Mouse (Mus musculus) testis, postnatal 14 days (tissue): ENCODE measurements at regions not wholly inside any gene's neighbourhood (a gene's known extent, or its start where the extent isn't known, plus 50 kb on each side); places are given as distances from the start of the nearest gene placed in this dataset.
"Not testable (repeated sequence)": the region's sequence is repeated elsewhere in the genome, so short reads cannot be mapped to it uniquely, and the experiment has no call there.

Experiments
- DNase-seq: peaks from one replicate; pipeline ENCODE4 v3.0.0; 2021; ENCODE audit warnings: low spot score

DNA sequence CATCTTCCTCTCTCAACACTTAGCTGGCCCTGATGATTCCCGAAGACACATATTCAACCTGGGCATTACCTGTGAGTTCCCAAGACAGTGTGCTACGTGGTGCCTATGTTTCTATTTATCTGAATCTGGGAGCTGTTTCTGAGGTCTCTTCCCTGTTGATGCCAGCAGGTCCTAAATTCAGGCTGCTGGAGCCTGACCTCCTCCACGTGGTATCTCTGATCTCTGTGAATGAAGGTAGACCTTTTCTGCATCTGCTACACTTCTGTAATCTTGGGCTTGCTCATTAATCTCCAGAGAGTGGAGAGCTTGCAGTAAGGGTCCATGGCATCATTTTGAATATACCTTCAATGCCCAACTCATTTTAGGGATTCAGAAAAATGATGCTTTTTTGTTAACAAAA, 215.8 kb downstream of the Pten start:
- no peak for DNase-seq

DNA sequence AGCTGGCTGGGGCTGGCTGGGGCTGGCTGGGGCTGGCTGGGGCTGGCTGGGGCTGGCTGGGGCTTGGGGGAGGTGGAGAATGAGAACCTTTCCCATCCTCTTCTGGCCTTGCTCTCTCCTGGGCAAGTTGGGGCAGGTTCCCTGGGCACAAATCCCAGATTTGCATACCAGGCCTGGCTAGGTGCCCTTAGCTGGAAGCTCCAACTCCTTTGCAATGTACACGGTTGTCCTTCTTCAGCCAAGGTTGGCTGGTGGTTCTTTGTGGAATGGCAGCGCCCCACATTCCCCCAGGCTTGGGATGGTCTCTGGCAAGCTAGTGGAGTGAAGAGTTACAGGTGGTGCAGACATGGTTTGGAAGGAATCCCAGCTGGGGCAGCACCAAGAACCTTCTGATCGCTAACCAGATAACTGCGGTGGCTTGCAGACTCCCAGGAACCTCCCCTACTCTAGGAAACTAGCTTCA, 217.5 kb downstream of the Pten start:
- peak; percentile 20 for DNase-seq

DNA sequence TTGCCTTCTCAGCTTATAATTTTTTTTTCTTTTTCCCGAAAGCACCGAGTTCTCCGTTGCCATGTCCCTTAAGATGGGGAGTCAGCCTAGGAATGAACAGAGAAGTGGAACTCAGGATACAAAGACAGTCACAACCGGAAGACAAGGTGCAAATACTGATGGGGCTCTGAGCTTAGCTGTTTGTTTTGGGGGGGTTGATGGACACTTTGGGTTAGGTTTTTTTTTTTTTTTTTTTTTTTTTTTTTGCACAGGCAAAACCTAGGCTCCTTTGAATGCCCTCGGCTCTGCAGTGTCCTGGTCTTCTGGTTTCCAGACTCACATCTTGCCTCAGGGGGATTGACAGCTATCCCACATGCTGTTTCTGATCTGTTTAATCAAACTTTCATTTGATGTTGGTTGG, 218.0 kb downstream of the Pten start:
- DNase-seq = no peak

DNA sequence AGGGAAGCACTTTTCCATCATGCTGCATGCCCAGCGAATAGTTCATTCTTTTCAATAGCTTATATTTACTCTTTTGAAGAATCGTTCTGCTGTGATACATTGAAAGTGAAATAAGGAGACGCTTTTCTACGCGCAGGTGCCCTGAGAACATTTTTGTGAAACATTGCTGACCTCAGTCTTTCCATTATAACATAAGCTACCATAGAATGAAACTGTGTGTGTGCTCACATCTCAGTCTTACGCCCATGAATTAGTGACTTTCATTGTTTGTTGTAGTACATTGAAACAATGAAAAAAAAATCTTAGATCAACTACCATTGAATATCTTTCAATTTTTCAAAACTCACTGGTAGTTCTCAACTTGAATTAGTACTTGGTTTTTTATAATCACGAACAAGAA, 219.2 kb downstream of the Pten start:
- DNase-seq = no peak

DNA sequence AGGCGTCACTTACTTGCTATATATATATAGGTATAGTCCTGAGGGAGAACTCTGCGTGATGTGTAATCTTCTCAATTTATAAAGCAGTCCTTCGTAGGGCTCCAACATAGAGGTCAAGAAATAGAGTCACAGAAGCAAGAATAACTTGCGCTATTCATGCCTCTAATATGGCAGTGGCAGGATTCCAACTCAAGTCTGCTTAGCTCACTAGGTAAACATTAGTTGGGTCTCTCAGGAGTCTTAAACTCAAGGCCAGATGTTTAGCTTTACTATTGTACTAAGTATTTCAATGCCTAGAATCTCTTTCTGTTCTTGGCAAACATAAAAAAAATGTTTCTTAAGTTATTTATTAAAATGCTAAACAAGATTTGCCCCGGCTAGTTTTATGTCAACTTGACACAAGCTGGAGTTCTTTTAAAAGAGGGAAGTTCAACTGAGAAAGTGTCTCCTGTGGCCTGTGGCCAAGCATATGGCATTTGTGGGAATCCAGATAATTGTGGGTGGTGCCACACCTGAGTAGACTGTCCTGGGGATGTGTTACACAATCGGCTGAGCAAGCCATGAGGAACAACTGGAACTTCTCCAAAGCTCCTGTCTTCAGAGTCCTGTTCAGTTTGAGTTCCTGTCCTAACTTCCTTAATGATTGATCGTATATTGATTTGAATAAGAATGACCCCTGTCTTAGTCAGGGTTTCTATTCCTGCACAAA, 220.9 kb downstream of the Pten start:
- DNase-seq = no peak

DNA sequence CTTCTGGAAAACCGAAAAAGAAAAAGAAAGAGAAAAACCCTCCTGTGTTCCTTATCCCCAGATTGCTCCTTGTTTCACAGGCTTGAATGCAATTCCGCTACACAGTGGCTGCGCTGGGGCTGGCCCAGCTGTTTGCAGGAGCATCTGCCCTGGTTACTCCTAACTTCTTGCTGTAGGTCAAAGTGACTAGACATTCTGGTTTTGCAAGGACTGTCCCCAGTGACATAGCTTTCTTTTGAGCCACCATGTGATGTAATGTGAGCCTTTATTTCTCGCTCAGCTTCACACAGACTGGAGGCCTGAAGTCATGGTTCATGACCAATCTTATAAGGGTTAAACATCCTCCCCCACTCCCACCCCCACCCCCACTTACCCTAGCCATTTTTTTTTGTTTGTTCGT, 222.8 kb downstream of the Pten start:
- DNase-seq = no peak

DNA sequence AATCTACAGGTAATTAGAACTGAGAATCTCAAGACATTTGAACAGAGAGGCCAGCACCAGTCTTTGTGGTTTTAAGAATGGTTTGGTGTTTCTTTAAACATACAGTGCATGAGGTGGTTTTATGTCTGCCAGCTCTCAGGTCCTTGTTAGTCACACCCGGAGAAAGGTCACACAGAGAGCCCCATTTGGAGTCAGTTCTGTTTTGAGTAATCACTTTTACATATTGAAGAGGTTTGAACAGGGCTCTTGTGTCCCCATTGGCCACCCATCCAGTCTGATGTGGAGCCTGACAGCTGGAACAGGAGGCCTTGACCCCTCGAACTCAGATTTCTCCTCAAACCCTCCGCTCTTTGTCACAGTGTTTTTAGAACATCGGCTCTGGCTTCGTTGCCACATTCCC, 231.4 kb downstream of the Pten start:
- DNase-seq = no peak

DNA sequence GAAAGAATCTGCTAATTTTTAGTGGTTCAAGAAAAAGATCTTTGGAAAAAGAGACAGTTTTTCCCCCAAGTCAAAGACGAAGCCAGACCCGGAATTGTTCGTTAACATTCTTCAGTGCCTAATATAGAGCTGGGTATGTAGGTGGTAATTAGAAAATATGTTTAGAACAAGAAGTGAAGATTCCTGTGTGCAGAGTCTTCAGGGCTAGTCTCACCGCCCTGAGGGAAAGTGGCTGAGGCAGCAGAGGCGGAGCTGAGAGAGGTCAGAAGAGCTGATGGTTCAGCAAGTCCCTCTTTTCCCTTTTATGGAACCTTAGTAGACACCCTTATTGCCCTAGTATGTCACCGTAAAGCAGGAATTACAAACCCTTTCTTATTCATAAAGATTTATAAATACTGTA, 232.0 kb downstream of the Pten start:
- DNase-seq = no peak

DNA sequence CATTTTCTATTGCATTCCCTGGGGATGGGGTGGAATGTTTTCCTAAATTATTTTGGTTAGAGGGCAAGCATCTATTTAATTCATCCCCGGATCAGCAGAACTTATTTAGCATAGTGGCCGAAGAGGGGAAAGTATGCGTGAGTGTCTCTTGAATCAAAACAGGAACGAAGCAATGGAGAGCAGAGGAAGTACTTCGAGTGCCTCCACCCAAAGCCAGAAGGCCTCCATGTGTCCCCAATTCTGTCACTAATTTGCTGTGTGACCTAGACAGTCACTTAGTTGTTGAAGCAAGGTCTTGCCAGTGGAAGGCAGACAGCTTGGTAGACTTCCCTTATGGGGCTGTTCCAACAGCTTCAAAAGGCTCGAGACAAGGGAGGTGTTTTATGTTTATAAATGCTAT, 233.3 kb downstream of the Pten start:
- no peak for DNase-seq

DNA sequence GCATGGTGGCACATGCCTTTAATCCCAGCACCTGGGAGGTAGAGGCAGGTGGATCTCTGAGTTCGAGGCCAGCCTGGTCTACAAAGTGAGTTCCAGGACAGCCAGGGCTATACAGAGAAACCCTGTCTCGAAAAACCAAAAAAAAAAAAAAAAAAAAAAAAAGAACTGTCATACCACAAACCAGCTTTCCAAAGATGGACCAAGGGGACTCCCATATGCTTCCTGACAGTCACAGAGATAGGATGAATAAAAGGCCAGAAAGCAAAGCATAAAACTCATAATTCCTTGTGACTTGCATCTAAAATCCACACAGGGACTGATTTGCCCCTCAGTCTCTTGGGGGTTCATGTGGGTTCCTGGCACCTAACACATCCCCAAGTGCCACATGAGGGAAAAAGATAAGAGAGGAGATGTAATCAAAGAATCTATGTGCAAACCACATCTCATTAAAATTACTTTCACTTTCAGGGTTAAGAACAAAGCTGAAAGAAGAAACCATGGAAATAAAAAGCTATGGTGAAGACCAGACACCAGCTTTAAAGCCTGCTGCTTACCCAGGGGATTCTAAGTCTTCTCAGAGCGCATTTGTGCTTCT, 241.4 kb downstream of the Pten start:
- DNase-seq = no peak

DNA sequence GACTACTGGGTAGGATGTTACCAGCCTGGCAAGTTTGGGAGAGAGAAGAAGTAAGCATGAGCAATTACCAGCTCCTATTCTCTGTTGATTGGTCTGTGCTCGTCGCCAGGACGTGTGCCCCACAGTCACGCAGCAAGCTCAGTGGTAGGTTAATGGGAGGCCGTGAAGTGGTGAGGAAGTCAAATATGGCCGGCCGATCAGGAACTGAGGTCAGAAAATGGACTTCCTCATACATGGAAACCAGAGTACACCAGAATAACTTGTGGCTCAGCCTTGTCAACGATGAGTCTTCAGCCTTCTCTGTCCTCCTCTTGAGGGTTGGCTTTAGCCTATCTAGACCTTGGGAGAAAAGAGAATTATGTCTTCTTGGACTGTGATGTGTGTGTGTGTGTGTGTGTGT, 250.3 kb downstream of the Pten start:
- DNase-seq = no peak

DNA sequence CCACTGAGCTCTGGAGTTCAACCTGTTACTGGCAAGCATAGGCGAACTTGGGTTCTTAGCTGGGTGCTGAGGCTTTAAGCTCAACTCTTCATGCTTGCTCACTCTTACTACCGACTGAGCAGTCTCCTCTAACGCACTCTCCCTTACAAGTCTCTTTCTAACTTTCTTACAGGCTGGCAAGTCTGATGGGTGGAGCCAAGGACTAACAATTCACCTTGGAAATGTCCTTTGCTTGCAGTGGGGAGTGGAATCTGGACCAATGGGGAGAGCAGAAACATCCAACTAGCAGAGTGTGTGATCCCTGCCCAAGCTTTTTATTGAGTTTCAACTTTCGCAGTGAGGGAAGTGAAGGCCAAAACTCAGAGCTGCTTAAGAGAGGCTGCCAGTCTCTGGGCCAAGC, 250.8 kb downstream of the Pten start:
- DNase-seq = no peak

DNA sequence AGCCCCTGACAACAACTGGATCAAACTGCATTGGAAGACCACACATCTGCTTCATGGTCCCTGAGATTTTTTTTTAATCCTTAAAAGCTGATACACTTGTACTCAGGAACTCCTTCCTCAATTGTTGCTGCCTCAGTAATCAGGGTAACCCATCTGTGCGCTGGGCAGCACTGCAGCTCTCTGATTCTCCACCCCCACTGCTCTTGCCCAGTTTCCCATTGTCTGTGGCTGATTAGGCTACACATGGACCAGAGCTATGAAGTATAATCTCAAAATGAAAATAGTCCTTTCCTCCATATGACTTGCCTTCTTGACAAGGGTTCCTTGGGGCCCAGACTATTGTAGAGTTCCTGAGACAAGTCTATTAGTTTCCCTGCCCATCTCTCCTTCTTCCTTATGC, 251.5 kb downstream of the Pten start:
- DNase-seq = no peak

DNA sequence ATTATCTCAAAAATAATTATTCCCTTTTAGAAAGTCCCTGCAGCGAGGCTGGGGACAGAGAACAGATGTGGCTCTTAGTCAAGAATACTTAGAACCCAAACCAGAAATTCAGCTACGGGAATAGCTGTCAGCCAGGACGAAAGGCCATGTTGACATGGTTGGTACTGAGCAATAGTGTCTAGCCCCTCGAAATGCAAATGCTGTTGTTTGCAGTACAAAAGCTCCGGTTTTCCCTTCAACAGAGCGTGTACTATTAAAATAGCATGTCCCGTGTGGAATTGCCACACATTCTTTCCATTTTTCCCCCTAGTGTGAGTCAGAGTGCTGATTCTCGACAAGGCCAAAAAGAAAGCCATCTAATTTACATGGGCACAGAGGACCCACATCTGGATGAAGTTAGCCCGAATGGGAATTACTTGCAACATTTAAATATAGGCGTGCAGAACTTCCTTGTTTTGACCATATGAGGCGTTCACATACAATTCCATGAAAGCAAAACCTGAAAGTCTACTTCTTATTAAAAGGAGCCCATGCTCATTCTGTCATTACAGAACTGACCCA, 253.7 kb downstream of the Pten start:
- DNase-seq = no peak

DNA sequence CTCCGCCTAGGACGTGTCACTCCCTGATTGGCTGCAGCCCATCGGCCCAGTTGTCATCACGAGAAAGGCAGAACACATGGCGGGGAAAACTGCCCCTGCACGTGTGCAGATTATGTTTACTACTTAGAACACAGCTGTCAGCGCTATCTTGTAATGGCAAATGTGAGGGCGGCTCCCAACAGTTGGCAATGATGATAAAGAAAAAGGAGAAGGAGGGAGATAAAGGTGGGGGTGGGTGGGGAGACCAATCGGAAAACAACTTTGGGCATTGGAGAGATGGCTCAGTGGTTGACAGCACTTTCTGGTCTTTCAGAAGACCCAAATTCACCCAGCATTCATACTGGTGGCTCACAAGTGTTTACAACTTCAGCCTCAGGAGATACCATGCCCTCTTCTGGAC, 257.6 kb downstream of the Pten start:
- not testable (repeated sequence) for DNase-seq

DNA sequence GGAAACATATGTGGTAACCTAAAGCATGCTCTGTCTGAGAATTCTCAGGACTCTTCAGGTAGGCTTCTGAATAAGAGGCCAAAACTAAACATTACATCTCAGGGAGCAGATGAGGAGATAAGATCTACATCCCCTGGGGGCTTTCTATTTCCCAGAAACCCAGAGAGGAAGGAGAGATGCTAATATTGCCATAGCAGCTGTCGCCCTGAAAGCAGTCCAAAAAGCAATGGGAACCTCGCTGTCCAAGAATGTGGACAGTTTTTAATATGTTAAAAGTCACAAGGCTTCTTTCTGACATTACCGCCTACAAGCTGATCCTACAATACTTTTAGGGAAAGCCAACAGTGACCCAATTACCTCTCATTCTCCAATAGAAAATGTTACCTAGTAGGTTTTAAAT, 263.9 kb downstream of the Pten start:
- DNase-seq = no peak

DNA sequence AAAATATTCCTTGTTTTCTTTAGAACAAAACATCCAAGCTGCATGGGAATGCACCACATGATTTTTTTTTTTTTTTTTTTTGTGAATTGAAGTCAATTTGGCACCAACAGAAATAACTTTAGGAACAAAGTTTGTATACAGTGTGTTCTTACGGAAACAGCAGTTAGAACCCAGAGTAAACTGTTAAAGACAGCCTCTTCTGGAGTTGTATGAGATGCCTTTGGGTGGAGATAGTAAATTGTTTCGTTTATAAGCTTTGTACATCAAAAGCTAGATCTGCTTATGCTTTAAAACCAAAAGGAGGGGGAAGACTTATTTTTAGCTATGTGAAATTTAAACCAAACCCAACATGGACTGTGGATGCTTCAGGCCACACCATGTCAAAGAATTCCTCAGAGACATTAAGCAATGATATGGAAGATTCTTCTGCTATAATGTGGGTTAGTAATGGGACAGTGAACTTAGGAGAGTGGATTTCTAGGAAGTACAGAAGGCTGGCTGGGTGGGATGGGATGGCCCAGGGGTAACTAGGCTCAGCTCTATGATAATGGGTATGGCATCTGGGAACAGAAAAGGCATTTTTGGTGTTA, 265.6 kb downstream of the Pten start:
- DNase-seq = no peak

DNA sequence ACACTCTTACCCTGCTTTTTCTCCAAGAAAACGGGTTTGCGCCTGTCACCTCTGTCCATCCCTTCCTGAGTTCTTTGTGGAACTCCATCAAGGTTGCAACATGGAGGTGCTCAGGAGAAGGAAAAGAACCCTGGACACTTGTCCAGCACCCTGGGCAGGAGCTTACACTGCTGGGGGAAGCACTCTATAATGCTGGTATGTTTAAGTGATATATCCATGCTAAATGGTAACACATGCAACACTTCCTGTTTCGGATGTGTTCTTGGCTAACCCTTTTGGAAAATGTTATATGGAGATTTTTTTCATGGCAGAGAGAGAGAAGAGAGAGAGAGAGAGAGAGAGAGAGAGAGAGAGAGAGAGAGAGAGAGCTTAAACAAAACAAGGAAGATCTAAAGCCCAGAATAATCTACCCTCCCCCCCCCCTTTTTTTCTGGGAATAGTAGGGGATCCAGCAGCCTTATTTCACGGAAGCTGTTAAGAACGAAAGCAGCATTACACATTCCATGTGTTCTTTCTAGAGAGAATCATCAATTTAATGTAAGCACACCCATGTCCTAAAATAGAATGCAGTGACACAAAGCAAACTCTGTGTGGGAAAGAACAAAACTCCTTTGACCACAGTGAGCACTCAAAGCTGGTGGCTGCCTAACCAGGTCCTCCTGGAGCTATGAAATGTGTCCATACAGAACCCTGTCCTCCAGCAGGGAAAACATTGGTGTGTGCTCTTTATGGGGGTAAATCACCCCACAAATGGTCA, 272.6 kb downstream of the Pten start:
- DNase-seq = no peak

DNA sequence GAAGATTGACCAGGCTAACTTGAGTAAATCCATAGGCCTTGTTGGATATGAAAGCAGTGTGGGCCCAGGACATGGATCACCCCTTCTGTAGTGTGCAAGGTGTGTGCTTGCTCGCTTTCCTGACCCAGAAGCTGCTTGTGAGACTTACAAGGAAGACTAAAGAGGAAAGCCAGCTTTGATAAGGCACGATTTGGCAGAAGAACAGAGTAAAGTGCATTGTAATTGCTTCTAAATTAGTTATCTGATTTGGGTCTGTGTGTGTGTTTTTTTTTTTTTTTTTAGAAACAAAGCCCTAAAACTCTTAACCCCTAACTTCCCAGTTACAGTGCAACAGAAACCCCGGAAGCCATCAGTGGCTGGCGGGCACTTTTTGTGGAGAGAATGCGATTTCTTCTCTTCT, 283.2 kb downstream of the Pten start:
- no peak for DNase-seq

DNA sequence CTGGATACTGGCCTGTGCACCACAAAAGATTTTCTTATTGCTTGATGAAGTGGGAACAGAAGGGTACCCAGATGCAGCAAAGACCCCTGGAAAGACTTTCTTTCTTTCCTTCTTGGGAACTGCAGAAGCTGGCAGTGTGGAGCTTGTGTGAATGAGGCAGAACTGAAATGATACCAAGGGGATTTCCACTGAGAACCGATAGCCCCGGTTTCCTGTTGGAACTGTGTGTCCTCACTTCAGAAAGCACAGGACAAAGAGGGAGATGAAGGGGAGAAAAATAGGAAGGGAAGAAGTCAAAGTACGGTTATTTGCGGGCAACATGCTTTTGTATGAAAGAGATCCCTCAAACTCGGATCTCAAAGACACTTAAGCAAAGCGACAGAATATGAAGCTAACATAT, 283.7 kb downstream of the Pten start:
- no peak for DNase-seq

DNA sequence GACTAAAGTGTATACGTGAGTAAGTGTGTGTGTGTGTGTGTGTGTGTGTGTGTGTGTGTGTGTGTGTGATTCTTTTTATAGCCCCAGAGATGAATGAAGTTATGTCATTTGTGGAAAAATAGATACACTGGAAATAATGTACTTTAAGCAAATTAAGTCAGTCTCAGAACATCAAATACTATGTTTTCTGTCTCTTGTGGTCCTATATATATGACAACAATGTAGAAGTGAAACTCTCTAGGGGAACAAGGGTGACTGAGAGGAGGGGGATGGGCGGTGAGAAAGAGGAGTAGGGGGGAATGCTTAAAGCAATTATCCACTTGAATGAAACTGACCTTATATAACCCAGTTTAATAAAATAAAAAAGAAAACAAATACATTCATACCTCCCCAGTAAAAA, 285.5 kb downstream of the Pten start:
- no peak for DNase-seq

DNA sequence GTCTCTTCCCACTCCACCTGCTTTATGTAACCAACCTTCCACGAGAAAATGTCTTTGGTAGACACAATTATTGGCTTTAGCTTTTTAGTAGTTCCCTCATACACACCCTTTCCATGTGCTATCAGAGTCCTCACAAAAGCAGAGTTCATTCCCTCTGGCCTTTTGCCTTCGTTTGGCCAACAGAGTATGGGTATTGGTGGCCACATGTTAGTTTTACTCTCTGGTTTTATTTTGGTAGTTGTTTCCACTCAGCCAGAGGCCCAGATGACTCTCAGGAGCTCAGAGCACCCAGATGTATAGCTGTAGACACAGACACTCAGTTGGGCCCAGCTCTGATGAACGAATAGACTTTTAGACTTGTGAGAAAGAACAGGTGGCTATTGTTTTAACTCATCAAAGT, 286.4 kb downstream of the Pten start:
- DNase-seq = no peak
